Mouse (Mus musculus) left cerebral cortex, postnatal 14 days (tissue): ENCODE data around the gene Hcfc1. TPM values are rescaled to one million over a fixed set of nuclear protein-coding genes. Genes with fewer than 3 reads are reported as not detected.

Source experiments
- total RNA-seq, 2 experiments: library from RNA; stranded (reverse); gene quantifications; 2 replicates each; pipeline ENCODE4 v1.2.3; 2021

Hcfc1 gene
- total RNA-seq, 2 experiments from 2014 or later: 71.8 to 73.7 TPM

Other genes starting within 250 kb of the Hcfc1 start
- 10 to 100 TPM; 14.8 to 14.9 TPM for gene Abcd1, start 249.8 kb downstream of the Hcfc1 start, total RNA-seq
- 10 to 100 TPM in 1 of 2 experiments, 1 to 10 TPM in 1; 9.9 to 13.4 TPM for gene Plxnb3, start 209.3 kb downstream of the Hcfc1 start, total RNA-seq
- 1 to 10 TPM; 5.8 to 7.0 TPM for gene Srpk3, start 192.0 kb downstream of the Hcfc1 start, total RNA-seq
- 100 to 1,000 TPM; 167 to 178 TPM for gene Idh3g, start 179.5 kb downstream of the Hcfc1 start, total RNA-seq
- gene Ssr4, start 179.3 kb downstream of the Hcfc1 start, total RNA-seq: 100 to 1,000 TPM in 1 of 2 experiments, 10 to 100 TPM in 1; 94.7 to 109 TPM
- gene Pdzd4, start 141.4 kb downstream of the Hcfc1 start, total RNA-seq: 100 to 1,000 TPM; 113 to 120 TPM
- gene Avpr2, start 74.3 kb downstream of the Hcfc1 start, total RNA-seq: not detected
- gene L1cam, start 70.3 kb downstream of the Hcfc1 start, total RNA-seq: 100 to 1,000 TPM; 240 to 245 TPM
- gene Arhgap4, start 44.5 kb downstream of the Hcfc1 start, total RNA-seq: 1 to 10 TPM; 5.5 to 6.0 TPM
- gene Naa10, start 44.4 kb downstream of the Hcfc1 start, total RNA-seq: 10 to 100 TPM; 57.2 to 58.8 TPM
- 1 to 10 TPM; 5.4 to 6.4 TPM for gene Renbp, start 35.5 kb downstream of the Hcfc1 start, total RNA-seq
- gene Irak1, start 57.6 kb upstream of the Hcfc1 start, total RNA-seq: 10 to 100 TPM; 32.1 to 38.5 TPM
- gene Opn1mw, start 161.1 kb upstream of the Hcfc1 start, total RNA-seq: under 1 TPM in 1 of 2 experiments, not detected in 1; 0.59 TPM
- 10 to 100 TPM; 74.2 to 75.5 TPM for gene Mecp2, start 169.0 kb upstream of the Hcfc1 start, total RNA-seq
- gene Tex28, start 201.5 kb upstream of the Hcfc1 start, total RNA-seq: not detected
- gene Tktl1, start 210.9 kb upstream of the Hcfc1 start, total RNA-seq: not detected